Mouse (Mus musculus): ENCODE results near the gene Adipoq.

DNA sequence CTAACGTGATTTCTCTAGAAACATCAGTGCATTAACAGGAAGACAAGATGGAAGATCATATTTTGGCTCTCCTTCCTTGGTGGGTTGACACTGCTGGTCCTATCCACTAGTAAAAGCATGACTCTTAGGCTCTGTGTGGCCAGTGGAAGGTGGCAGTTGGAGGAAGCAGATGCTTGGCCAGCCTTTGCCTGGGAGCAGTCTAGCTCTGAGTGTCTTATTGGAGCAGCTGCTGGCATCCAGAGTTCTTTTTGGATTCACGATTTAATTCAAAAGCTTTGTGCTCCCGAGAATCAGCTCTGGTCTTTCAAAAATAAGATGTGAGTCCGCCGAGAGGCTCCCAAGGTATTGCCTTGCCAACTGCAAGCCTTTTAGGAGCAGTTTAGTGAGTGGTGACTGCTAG is 1.1 kb upstream of the Adipoq start:
- TF ChIP-seq CTCF (conservative IDR thresholded peaks at IDR 0.05; ENCODE audit: insufficient read depth, insufficient read length, low read depth, low read length) = no peak
- no peak for TF ChIP-seq POLR2A (IDR thresholded peaks at IDR 0.05; ENCODE audit: low read depth, low read length)

Measured in kidney, adult 2 months (tissue).